Mouse (Mus musculus): ENCODE measurements around the gene Oas1a.
"Not testable (repeated sequence)": the region's sequence is repeated elsewhere in the genome, so short reads cannot be mapped to it uniquely, and the experiment has no call there.

Oas1a gene

GRCm38 (mm10) chr5:120893866-120894265 lies 13.5 kb downstream of the Oas1a start:
- DNase-seq (ENCODE audit: low read depth) = not testable (repeated sequence)

- no peak for DNase-seq (ENCODE audit: low read depth)
Measured at GRCm38 (mm10) chr5:120892243-120892660, 15.1 kb downstream of the Oas1a start.

GRCm38 (mm10) chr5:120891566-120892242 lies 15.6 kb downstream of the Oas1a start:
- DNase-seq (ENCODE audit: low read depth) = not testable (repeated sequence)

- DNase-seq (ENCODE audit: low read depth) = no peak
Measured at GRCm38 (mm10) chr5:120890991-120891390, 16.3 kb downstream of the Oas1a start.

GRCm38 (mm10) chr5:120890026-120890425 lies 17.3 kb downstream of the Oas1a start:
- DNase-seq (ENCODE audit: low read depth) = no peak

GRCm38 (mm10) chr5:120888294-120888815 lies 19.0 kb downstream of the Oas1a start:
- DNase-seq (ENCODE audit: low read depth) = not testable (repeated sequence)

- no peak for DNase-seq (ENCODE audit: low read depth)
Measured at GRCm38 (mm10) chr5:120887831-120888230, 19.5 kb downstream of the Oas1a start.

GRCm38 (mm10) chr5:120887413-120887812 lies 19.9 kb downstream of the Oas1a start, which contains the start of gene Oas1g:
Gene Oas1g, minus strand, starts transcription at chr5:120887613.
- not testable (repeated sequence) for DNase-seq (ENCODE audit: low read depth)

- not testable (repeated sequence) for DNase-seq (ENCODE audit: low read depth)
Measured at GRCm38 (mm10) chr5:120881681-120882080, 25.6 kb downstream of the Oas1a start.

GRCm38 (mm10) chr5:120878803-120879202 lies 28.5 kb downstream of the Oas1a start:
- DNase-seq (ENCODE audit: low read depth) = not testable (repeated sequence)

- not testable (repeated sequence) for DNase-seq (ENCODE audit: low read depth)
Measured at GRCm38 (mm10) chr5:120877407-120877806, 29.9 kb downstream of the Oas1a start.

GRCm38 (mm10) chr5:120876839-120877238 lies 30.5 kb downstream of the Oas1a start:
- not testable (repeated sequence) for DNase-seq (ENCODE audit: low read depth)

- DNase-seq (ENCODE audit: low read depth) = no peak
Measured at GRCm38 (mm10) chr5:120871469-120871868, 35.9 kb downstream of the Oas1a start.

GRCm38 (mm10) chr5:120870782-120871181 lies 36.5 kb downstream of the Oas1a start:
- DNase-seq (ENCODE audit: low read depth) = no peak

GRCm38 (mm10) chr5:120870081-120870480 lies 37.2 kb downstream of the Oas1a start:
- no peak for DNase-seq (ENCODE audit: low read depth)

- DNase-seq (ENCODE audit: low read depth) = no peak
Measured at GRCm38 (mm10) chr5:120869436-120870015, 37.8 kb downstream of the Oas1a start.

GRCm38 (mm10) chr5:120865336-120865860 lies 41.9 kb downstream of the Oas1a start:
- peak; percentile 76 for DNase-seq (ENCODE audit: low read depth)

GRCm38 (mm10) chr5:120861121-120861520 lies 46.2 kb downstream of the Oas1a start, which contains the start of gene Oas1h:
Gene Oas1h, plus strand, starts transcription at chr5:120861421.
- no peak for DNase-seq (ENCODE audit: low read depth)

GRCm38 (mm10) chr5:120859241-120859640 lies 48.1 kb downstream of the Oas1a start:
- DNase-seq (ENCODE audit: low read depth) = no peak

GRCm38 (mm10) chr5:120849601-120850136 lies 57.7 kb downstream of the Oas1a start:
- DNase-seq (ENCODE audit: low read depth) = peak; percentile 84

- DNase-seq (ENCODE audit: low read depth) = no peak
Measured at GRCm38 (mm10) chr5:120847067-120847466, 60.3 kb downstream of the Oas1a start, which contains the start of gene Oas1f. Gene Oas1f, plus strand, starts transcription at chr5:120847367.
